Mouse (Mus musculus) neural tube, embryonic 14.5 days (tissue): ENCODE results near the gene Snx29. TPM values are rescaled to one million over a fixed set of nuclear protein-coding genes. Genes with fewer than 3 reads are reported as not detected.
A peak's percentile ranks its signal among the peaks of the same experiment; 100 is the strongest.
"Not testable (repeated sequence)": the region's sequence is repeated elsewhere in the genome, so short reads cannot be mapped to it uniquely, and the experiment has no call there.

Experiments used
- ATAC-seq: fragments of 200-750 bp; cut with Nextera tagmentation; 2 replicates; pipeline ENCODE4 v1.8.0; 2017; ENCODE audit warnings: low read depth, mild to moderate bottlenecking, moderate TSS enrichment, moderate library complexity
- H3K27ac ChIP-seq: fragments of 300-500 bp; sonication (generic); 2 replicates; pipeline ENCODE4 v1.5.1; 2014; ENCODE audit warnings: low read depth, mild to moderate bottlenecking, control low read depth, low read length, moderate library complexity, mixed read lengths
- H3K27me3 ChIP-seq: fragments of 300-500 bp; sonication (generic); 2 replicates; pipeline ENCODE4 v1.6.1; 2014; ENCODE audit warnings: low read length; ENCODE audit not compliant: control insufficient read depth, insufficient read depth
- H3K36me3 ChIP-seq: fragments of 300-500 bp; sonication (generic); 2 replicates; pipeline ENCODE4 v1.6.1; 2014; ENCODE audit warnings: low read length, mixed read lengths; ENCODE audit not compliant: control insufficient read depth, insufficient read depth
- H3K4me1 ChIP-seq: fragments of 300-500 bp; sonication (generic); 2 replicates; pipeline ENCODE4 v1.6.1; 2014; ENCODE audit warnings: low read length; ENCODE audit not compliant: control insufficient read depth, insufficient read depth
- H3K4me2 ChIP-seq: fragments of 300-500 bp; sonication (generic); 2 replicates; pipeline ENCODE4 v1.6.1; 2014; ENCODE audit warnings: mild to moderate bottlenecking, low read depth, low read length, control low read depth
- H3K4me3 ChIP-seq: fragments of 300-500 bp; sonication (generic); 2 replicates; pipeline ENCODE4 v1.5.1; 2014; ENCODE audit warnings: low read depth, low read length, control low read depth, mixed read lengths
- H3K9ac ChIP-seq: fragments of 300-500 bp; sonication (generic); replicated peaks from 2 replicates; pipeline ENCODE4 v1.6.1; 2014; ENCODE audit warnings: low read depth, mild to moderate bottlenecking, control low read depth, low read length, mixed read lengths
- H3K9me3 ChIP-seq: fragments of 300-500 bp; sonication (generic); 2 replicates; pipeline ENCODE4 v1.6.1; 2016; ENCODE audit warnings: low read length; ENCODE audit not compliant: control insufficient read depth
- WGBS: fragments of 180-500 bp; shearing (Covaris S2); extraction: QIAGEN DNeasy Blood & Tissue Kit; methylation state at CpG from one replicate; pipeline ENCODE4 v1.1.7; 2014; 5-methylcytosine and 5-hydroxymethylcytosine counted together
- polyA plus RNA-seq: library from polyadenylated mRNA; unstranded; fragments of >200 nt; fragmentation: Nextera tagmentation; extraction: Ambion mirVana; gene quantifications from 2 replicates; pipeline ENCODE4 v1.2.1, GENCODE M21; 2014

Gene Snx29
- polyA plus RNA-seq, 1 experiment from 2014 or later: 21.5 TPM

DNA sequence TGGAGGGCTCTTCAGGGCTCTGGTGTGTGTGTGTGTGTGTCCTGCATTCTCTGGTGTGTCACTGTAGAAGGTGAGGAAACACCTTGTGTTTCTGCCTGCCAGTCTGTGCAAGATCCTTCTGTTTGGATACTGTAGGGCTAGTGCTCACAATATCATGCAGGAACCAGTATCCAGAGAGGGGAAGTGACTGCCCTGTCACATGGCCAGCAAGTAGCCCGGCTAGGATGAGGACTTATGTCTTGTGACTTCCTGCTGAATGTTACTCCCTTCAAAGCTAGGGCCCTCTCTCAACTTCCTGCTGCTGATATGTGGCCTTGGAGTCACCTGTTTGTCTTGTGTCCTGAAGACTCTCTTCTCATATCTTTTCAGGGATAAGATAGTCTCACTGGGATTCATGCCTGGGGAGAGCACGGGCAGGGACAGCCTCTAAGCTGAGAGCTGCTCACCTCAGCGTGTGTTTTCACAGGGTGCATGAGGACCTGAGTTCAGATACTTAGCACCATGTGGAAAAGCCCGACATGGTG, 20.6 kb downstream of the Snx29 start:
- Histone ChIP-seq H3K4me1 (no peaks in the 10 kb centered on the region), H3K9ac (no peak overlapping the region), H3K36me3 (no peaks in the 10 kb centered on the region), H3K4me2 (no peak overlapping the region), H3K9me3 (no peaks in the 10 kb centered on the region), H3K27me3 (no peaks in the 10 kb centered on the region), H3K4me3 (no peak overlapping the region), H3K27ac (no peak overlapping the region)
- 90% methylated on average over 4 of the region's 4 CpGs for WGBS
- no peak for ATAC-seq

DNA sequence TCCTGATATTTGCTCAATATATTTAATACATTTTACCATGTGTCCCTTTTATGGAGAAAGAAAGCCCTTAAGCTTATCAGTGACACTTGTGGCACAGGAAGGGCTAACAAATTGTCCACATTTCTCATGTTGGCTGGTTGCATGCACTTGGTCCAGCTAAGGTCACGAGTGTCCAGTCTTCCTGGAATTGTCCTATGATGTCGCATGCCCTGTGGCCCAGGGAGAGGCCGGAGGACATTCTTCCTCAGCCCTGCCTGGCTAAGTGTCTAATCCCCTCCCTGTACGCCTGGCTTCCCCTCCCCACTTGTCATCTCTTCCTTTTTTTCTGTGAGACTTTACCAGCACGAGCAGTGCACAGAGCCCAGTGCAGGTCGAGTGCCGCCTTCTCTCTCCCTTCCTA, 29.2 kb downstream of the Snx29 start:
- H3K4me2 ChIP-seq: no peak overlapping the region
- no peaks in the 10 kb centered on the region for H3K36me3 ChIP-seq
- no peak for ATAC-seq
- no peak overlapping the region for H3K27ac ChIP-seq
- H3K9ac ChIP-seq: no peak overlapping the region
- WGBS: 86% methylated on average over 7 of the region's 7 CpGs
- H3K4me3 ChIP-seq: no peak overlapping the region
- H3K27me3 ChIP-seq: no peaks in the 10 kb centered on the region
- no peaks in the 10 kb centered on the region for H3K4me1 ChIP-seq
- no peaks in the 10 kb centered on the region for H3K9me3 ChIP-seq

DNA sequence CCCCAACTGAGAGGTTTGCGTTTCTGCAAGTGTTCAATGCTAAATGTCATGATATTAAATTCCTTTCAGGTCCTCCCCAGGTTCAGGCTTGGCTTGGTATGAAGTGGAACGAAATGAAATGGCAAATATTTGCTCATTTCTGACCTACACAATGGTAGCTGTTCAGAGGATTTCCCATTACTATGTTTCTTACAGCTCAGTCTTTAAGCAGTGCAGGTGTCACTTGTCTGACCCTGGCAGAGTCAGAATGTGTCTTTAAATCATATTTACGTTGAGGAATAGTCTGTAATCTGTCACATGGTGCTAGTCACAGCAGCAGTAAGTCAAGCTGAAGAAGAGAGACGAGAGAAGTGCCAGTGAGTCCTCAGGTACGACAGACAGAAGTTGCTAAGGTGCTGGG, 36.5 kb downstream of the Snx29 start:
- 85% methylated on average over 5 of the region's 5 CpGs for WGBS
- Histone ChIP-seq H3K9ac (no peak overlapping the region), H3K4me3 (no peak overlapping the region), H3K36me3 (no peaks in the 10 kb centered on the region), H3K4me2 (no peak overlapping the region), H3K4me1 (no peaks in the 10 kb centered on the region), H3K27ac (no peak overlapping the region), H3K9me3 (no peaks in the 10 kb centered on the region), H3K27me3 (no peaks in the 10 kb centered on the region)
- ATAC-seq: no peak

DNA sequence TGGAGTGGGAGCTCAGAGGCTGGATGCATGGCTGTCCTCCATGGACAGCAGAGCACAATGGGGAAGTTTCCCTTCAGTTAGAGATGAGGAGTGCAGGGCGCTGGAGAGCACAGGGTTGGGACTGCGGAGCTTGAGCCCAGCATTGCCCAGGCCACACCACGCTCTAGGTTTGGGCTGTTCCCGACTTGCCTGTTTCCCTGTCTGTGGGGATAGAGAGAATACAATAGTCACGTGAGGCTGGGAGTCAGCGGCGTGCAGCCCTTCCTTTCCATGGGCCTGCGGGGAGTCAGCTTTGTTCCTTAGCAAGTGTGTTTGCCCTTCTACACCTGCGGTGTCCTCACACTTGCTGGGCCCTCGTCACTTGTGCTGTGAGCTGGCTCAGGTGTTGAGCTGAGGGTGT, 37.2 kb downstream of the Snx29 start:
- Histone ChIP-seq H3K4me2 (no peak overlapping the region), H3K4me1 (no peaks in the 10 kb centered on the region), H3K36me3 (no peaks in the 10 kb centered on the region), H3K9me3 (no peaks in the 10 kb centered on the region), H3K27ac (no peak overlapping the region), H3K4me3 (no peak overlapping the region), H3K9ac (no peak overlapping the region), H3K27me3 (no peaks in the 10 kb centered on the region)
- ATAC-seq: no peak
- 32% methylated on average over 10 of the region's 10 CpGs for WGBS

DNA sequence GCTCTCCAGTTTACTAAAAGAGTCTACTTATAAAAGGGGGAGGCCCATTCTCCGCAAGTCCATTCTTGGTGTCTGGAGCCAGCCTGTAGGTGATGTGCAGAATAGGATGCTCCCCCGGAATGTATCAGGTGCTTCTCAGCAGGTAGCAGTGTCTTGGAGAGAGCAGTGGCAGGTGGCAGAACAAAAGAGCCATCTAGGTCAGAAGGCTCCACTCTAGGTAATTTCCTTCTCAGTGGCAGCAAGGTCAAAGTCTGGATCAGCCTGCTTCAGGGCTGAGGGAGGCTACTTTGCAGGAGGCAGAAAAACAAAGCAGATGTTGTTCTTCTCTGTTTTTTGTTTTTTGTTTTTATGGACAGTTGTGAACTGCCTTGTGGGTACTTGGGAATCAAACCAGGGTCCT, 37.9 kb downstream of the Snx29 start:
- not testable (repeated sequence) for ATAC-seq

DNA sequence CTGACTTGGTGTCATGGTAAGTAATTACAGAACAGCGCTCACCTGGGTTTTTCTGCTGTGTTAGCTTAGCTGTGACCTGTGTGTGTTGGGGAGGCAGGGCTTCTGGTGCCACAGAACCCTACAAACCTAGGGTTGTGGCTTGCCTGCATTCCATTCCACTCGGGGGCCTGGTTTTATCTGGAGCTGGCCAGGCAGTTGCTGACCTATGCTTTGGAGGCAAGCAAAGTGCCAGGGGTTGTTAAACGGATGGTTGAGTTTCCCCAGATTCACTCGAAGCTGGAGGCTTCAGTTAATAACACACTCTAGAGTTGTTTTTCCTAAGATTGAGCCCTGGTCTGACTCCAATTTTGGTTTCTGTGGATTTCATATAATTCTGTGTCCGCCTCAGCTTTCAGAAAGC, 42.9 kb downstream of the Snx29 start:
- peaks cover 14% of the 10 kb centered on the region for H3K4me1 ChIP-seq
- WGBS: 81% methylated on average over 5 of the region's 5 CpGs
- H3K4me3 ChIP-seq: no peak overlapping the region
- H3K36me3 ChIP-seq: no peaks in the 10 kb centered on the region
- H3K27me3 ChIP-seq: no peaks in the 10 kb centered on the region
- no peak overlapping the region for H3K4me2 ChIP-seq
- no peak overlapping the region for H3K27ac ChIP-seq
- no peak overlapping the region for H3K9ac ChIP-seq
- H3K9me3 ChIP-seq: no peaks in the 10 kb centered on the region
- ATAC-seq: no peak

More for the DNA sequence above, 37.9 kb downstream of the Snx29 start:
- 75% methylated on average over 2 of the region's 2 CpGs for WGBS
- H3K9me3 ChIP-seq, H3K27ac ChIP-seq, H3K36me3 ChIP-seq, H3K4me2 ChIP-seq, H3K9ac ChIP-seq, H3K4me3 ChIP-seq, H3K27me3 ChIP-seq, H3K4me1 ChIP-seq: not testable (repeated sequence)

DNA sequence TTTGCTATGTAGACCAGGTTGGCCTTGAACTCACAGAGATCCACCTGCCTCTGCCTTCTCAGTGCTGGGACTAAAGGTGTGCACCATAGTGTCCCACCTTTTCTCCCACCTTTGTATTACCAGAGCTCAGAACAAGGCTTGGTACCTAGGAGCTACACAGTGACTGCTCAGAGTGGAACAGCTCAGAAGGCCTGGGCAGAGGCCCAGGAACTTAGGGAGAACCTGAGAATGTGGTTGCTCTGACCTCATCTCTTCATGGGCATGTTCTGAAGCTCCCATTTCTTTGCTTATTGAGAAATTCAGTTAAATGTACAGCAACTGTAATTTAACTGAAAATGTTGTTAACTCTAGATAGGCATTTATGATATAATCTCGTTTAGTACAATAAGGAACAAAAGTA, 44.1 kb downstream of the Snx29 start:
- H3K4me1 ChIP-seq: peaks cover 14% of the 10 kb centered on the region
- H3K9ac ChIP-seq: no peak overlapping the region
- no peak overlapping the region for H3K27ac ChIP-seq
- H3K9me3 ChIP-seq: no peaks in the 10 kb centered on the region
- no peak overlapping the region for H3K4me2 ChIP-seq
- H3K4me3 ChIP-seq: no peak overlapping the region
- no peaks in the 10 kb centered on the region for H3K36me3 ChIP-seq
- ATAC-seq: no peak
- no peaks in the 10 kb centered on the region for H3K27me3 ChIP-seq
- WGBS: 65% methylated on average over 1 of the region's 1 CpGs

DNA sequence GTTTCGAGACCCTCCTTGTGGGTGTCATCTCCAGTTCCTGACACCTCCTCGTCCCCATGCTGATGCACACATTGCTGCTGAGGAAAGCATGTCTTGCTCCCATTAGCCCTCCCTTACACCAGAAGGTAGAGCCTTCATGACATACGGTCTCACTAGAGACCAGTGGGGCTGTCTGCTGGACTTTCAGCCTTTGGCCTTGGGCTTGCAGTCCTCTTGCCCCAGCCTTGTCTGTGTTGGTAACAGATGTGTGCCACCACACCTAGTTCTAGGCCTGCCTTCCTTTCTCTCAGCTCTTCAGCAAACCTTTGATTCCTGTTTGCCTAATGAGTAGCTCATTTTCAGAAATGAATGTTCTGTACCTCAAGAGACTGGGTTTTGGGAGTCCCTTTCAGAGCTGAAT, 45.7 kb downstream of the Snx29 start:
- Histone ChIP-seq H3K4me3 (no peak overlapping the region), H3K27me3 (no peaks in the 10 kb centered on the region), H3K4me2 (no peak overlapping the region), H3K4me1 (peaks cover 14% of the 10 kb centered on the region), H3K9ac (no peak overlapping the region), H3K9me3 (no peaks in the 10 kb centered on the region), H3K36me3 (no peaks in the 10 kb centered on the region), H3K27ac (no peak overlapping the region)
- 87% methylated on average over 3 of the region's 3 CpGs for WGBS
- ATAC-seq: no peak

DNA sequence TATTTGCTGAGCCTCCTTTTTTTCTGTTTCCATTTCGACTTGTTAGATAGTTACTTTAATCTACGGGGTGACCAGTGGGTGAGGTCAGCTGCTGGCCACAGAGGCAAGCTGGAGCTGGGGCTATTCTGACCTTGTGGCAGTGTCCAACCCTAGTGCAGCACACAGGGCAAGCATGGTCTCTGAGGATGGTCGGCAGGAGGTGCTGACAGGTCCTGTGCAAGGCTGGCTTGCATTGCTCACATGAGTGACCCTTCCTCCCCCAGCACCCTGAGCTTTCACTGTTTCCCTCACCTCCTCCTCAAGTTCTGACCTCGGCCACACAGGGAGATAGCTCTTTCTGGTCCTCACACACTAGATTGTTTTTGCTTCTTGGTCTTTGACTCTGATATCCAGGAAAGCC, 46.5 kb downstream of the Snx29 start:
- no peaks in the 10 kb centered on the region for H3K36me3 ChIP-seq
- WGBS: 77% methylated on average over 4 of the region's 4 CpGs
- peaks cover 14% of the 10 kb centered on the region for H3K4me1 ChIP-seq
- H3K9me3 ChIP-seq: no peaks in the 10 kb centered on the region
- H3K27me3 ChIP-seq: no peaks in the 10 kb centered on the region
- H3K9ac ChIP-seq: no peak overlapping the region
- no peak overlapping the region for H3K4me2 ChIP-seq
- ATAC-seq: no peak
- H3K4me3 ChIP-seq: no peak overlapping the region
- H3K27ac ChIP-seq: peak overlapping the region; percentile 67

DNA sequence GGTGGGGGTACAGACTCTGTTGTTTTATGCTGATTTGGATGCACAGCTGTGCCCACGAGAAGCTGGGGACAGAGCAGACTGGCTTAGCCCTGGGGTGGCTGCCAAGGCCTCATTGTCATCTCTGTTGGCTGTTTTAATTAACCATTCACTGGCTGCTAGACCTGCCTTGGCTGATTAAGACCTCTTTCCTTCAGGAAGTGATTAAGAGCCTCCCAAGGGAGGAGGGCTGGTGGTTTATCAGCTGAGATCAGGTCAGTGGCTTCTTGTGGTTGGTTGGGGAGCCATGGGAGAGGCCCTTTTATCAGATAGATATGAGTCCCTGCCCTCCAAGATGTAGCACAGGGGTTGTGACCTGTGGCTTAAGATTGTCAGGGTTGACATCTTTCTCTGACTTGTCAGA, 46.9 kb downstream of the Snx29 start:
- Histone ChIP-seq H3K9ac (no peak overlapping the region), H3K4me3 (no peak overlapping the region), H3K4me1 (peaks cover 14% of the 10 kb centered on the region), H3K27me3 (no peaks in the 10 kb centered on the region), H3K9me3 (no peaks in the 10 kb centered on the region), H3K27ac (peak overlapping the region; percentile 67), H3K36me3 (no peaks in the 10 kb centered on the region), H3K4me2 (no peak overlapping the region)
- ATAC-seq: peak; percentile 77
- 0% methylated on average over 1 of the region's 1 CpGs for WGBS
